Mouse (Mus musculus) olfactory bulb, adult 2 months (tissue): Measurements from ENCODE around the gene Agbl5. TPM values are rescaled to one million over a fixed set of nuclear protein-coding genes. Genes with fewer than 3 reads are reported as not detected.
"Not testable (repeated sequence)": the region's sequence is repeated elsewhere in the genome, so short reads cannot be mapped to it uniquely, and the experiment has no call there.

Experiments used
- H3K27ac ChIP-seq: fragments of 200-500 bp; 2 replicates; pipeline ENCODE4 v1.5.1; 2012; ENCODE audit warnings: low read depth, low read length; ENCODE audit not compliant: insufficient read depth
- H3K4me1 ChIP-seq: fragments of 200-500 bp; 2 replicates; pipeline ENCODE4 v1.6.1; 2012; ENCODE audit warnings: low read length; ENCODE audit not compliant: control insufficient read depth, insufficient read depth
- H3K4me3 ChIP-seq: fragments of 200-500 bp; 2 replicates; pipeline ENCODE4 v1.5.1; 2012; ENCODE audit warnings: mild to moderate bottlenecking, low read depth, low read length, moderate library complexity; ENCODE audit not compliant: insufficient read depth
- CTCF ChIP-seq: fragments of 200-500 bp; IDR thresholded peaks from 2 replicates; pipeline ENCODE4 v1.5.1; 2012; ENCODE audit warnings: low read depth, mild to moderate bottlenecking, low read length, moderate library complexity; ENCODE audit not compliant: insufficient read depth
- POLR2A ChIP-seq: fragments of 200-500 bp; IDR thresholded peaks from 2 replicates; pipeline ENCODE4 v1.6.1; 2012; ENCODE audit warnings: mild to moderate bottlenecking, low read depth, low read length, moderate library complexity; ENCODE audit not compliant: insufficient read depth
- WGBS: fragments of 180-500 bp; shearing (Covaris S2); methylation state at CpG from one replicate; pipeline ENCODE4 v1.1.7; 2018; 5-methylcytosine and 5-hydroxymethylcytosine counted together
- polyA plus RNA-seq: library from polyadenylated mRNA; stranded (reverse); fragments of >200 nt; gene quantifications from 2 replicates; pipeline ENCODE4 v1.2.4, GENCODE M21; 2012; ENCODE audit warnings: low replicate concordance; ENCODE audit not compliant: missing spikeins, insufficient read depth, insufficient read length

Agbl5 gene
- polyA plus RNA-seq, 1 experiment, result not detected

GRCm38 (mm10) chr5:30864322-30864721 lies 24.2 kb upstream of the Agbl5 start:
- no peak for TF ChIP-seq CTCF
- Histone ChIP-seq H3K4me3 (no peak overlapping the region), H3K4me1 (peaks cover 3% of the 10 kb centered on the region), H3K27ac (no peak overlapping the region)
- 60% methylated on average over 15 of the region's 15 CpGs for WGBS

GRCm38 (mm10) chr5:30866871-30867270 lies 21.6 kb upstream of the Agbl5 start:
- Histone ChIP-seq H3K27ac (no peak overlapping the region), H3K4me3 (no peak overlapping the region), H3K4me1 (peaks cover 9% of the 10 kb centered on the region; the same call in 1 of the 2 replicates)
- 87% methylated on average over 3 of the region's 3 CpGs for WGBS
- no peak for TF ChIP-seq CTCF
- TF ChIP-seq POLR2A, result no peak

GRCm38 (mm10) chr5:30867712-30868111 lies 20.8 kb upstream of the Agbl5 start, which contains the start of gene Tmem214:
TSS of gene Tmem214 (plus strand) at chr5:30868012.
- no peak within 1 kb of the TSS; the same call in 1 of the 2 replicates for H3K27ac ChIP-seq

GRCm38 (mm10) chr5:30868981-30869380 lies 19.5 kb upstream of the Agbl5 start:
- peaks cover 9% of the 10 kb centered on the region; the same call in 1 of the 2 replicates for H3K4me1 ChIP-seq
- peak overlapping the region; percentile 74 for H3K4me3 ChIP-seq
- no peak for TF ChIP-seq POLR2A
- no peak for TF ChIP-seq CTCF
- H3K27ac ChIP-seq, result no peak overlapping the region; the same call in 1 of the 2 replicates
- 8% methylated on average over 9 of the region's 9 CpGs for WGBS

More at GRCm38 (mm10) chr5:30867712-30868111, 20.8 kb upstream of the Agbl5 start, which contains the start of gene Tmem214:
- Histone ChIP-seq H3K4me1 (peaks cover 9% of the 10 kb centered on the region; the same call in 1 of the 2 replicates), H3K4me3 (no peak within 1 kb of the TSS)
- WGBS, result 97% methylated on average over 3 of the region's 3 CpGs
- TF ChIP-seq POLR2A, result no peak
- TF ChIP-seq CTCF, result no peak

GRCm38 (mm10) chr5:30869405-30870130 lies 18.9 kb upstream of the Agbl5 start:
- Histone ChIP-seq H3K4me1 (peaks cover 9% of the 10 kb centered on the region; the same call in 1 of the 2 replicates), H3K27ac (peak overlapping the region; percentile 43), H3K4me3 (peak overlapping the region; percentile 74)
- TF ChIP-seq POLR2A (peak; percentile 60; the same call in 1 of the 2 replicates), CTCF (no peak)
- under 1% methylated on average over 63 of the region's 63 CpGs for WGBS

GRCm38 (mm10) chr5:30870131-30870406 lies 18.4 kb upstream of the Agbl5 start:
- peak overlapping the region; percentile 74 for H3K4me3 ChIP-seq
- H3K27ac ChIP-seq, result no peak overlapping the region
- TF ChIP-seq POLR2A (no peak), CTCF (no peak)
- H3K4me1 ChIP-seq, result peaks cover 9% of the 10 kb centered on the region; the same call in 1 of the 2 replicates
- 11% methylated on average over 2 of the region's 2 CpGs for WGBS

- H3K4me3 ChIP-seq, result no peak overlapping the region
- peaks cover 9% of the 10 kb centered on the region; the same call in 1 of the 2 replicates for H3K4me1 ChIP-seq
- WGBS, result 94% methylated on average over 9 of the region's 9 CpGs
- TF ChIP-seq POLR2A (no peak), CTCF (no peak)
- no peak overlapping the region for H3K27ac ChIP-seq
Measured at GRCm38 (mm10) chr5:30872574-30872973, 15.9 kb upstream of the Agbl5 start.

GRCm38 (mm10) chr5:30874365-30874764 lies 14.1 kb upstream of the Agbl5 start:
- Histone ChIP-seq H3K4me3 (no peak overlapping the region), H3K4me1 (peaks cover 7% of the 10 kb centered on the region; the same call in 1 of the 2 replicates), H3K27ac (no peak overlapping the region)
- WGBS, result 92% methylated on average over 7 of the region's 7 CpGs
- TF ChIP-seq CTCF, result no peak
- no peak for TF ChIP-seq POLR2A

GRCm38 (mm10) chr5:30878616-30879015 lies 9.9 kb upstream of the Agbl5 start:
- H3K27ac ChIP-seq, result no peak overlapping the region
- no peaks in the 10 kb centered on the region for H3K4me1 ChIP-seq
- H3K4me3 ChIP-seq, result no peak overlapping the region
- WGBS, result 49% methylated on average over 6 of the region's 6 CpGs
- TF ChIP-seq POLR2A (no peak), CTCF (no peak)

GRCm38 (mm10) chr5:30879347-30879943 lies 9.0 kb upstream of the Agbl5 start:
- WGBS, result 76% methylated on average over 5 of the region's 5 CpGs
- H3K4me3 ChIP-seq, result no peak overlapping the region
- H3K27ac ChIP-seq, result no peak overlapping the region
- TF ChIP-seq CTCF (no peak), POLR2A (no peak)
- H3K4me1 ChIP-seq, result no peaks in the 10 kb centered on the region

- not testable (repeated sequence) for H3K27ac ChIP-seq, H3K4me3 ChIP-seq, H3K4me1 ChIP-seq
- WGBS, result 88% methylated on average over 4 of the region's 4 CpGs
Measured at GRCm38 (mm10) chr5:30881839-30882238, 6.7 kb upstream of the Agbl5 start.
